Mouse (Mus musculus) lung, postnatal 0 days (tissue): ENCODE measurements at regions not wholly inside any gene's neighbourhood (a gene's known extent, or its start where the extent isn't known, plus 50 kb on each side); places are given as distances from the start of the nearest gene placed in this dataset.

Experiments
- ATAC-seq: fragments of 200-750 bp; cut with Nextera tagmentation; 2 replicates; pipeline ENCODE4 v1.8.0; 2017; ENCODE audit warnings: moderate library complexity
- DNase-seq: peaks from one replicate; pipeline ENCODE4 v3.0.0-alpha.2; 2016; ENCODE audit warnings: low spot score
- H3K27ac ChIP-seq: fragments of 300-500 bp; sonication (generic); 2 replicates; pipeline ENCODE4 v1.5.1; 2014; ENCODE audit warnings: antibody characterized with exemption, mild to moderate bottlenecking, low read length, mixed read lengths
- H3K27me3 ChIP-seq: fragments of 300-500 bp; sonication (generic); replicated peaks from 2 replicates; pipeline ENCODE4 v1.6.1; 2014; ENCODE audit warnings: low read length, mixed read lengths; ENCODE audit not compliant: insufficient read depth
- H3K36me3 ChIP-seq: fragments of 300-500 bp; sonication (generic); 2 replicates; pipeline ENCODE4 v1.6.1; 2014; ENCODE audit warnings: low read length, mixed read lengths; ENCODE audit not compliant: insufficient read depth
- H3K4me1 ChIP-seq: fragments of 300-500 bp; sonication (generic); 2 replicates; pipeline ENCODE4 v1.6.1; 2014; ENCODE audit warnings: antibody characterized with exemption, low read depth, low read length, mixed read lengths; ENCODE audit not compliant: insufficient read depth
- H3K4me2 ChIP-seq: fragments of 300-500 bp; sonication (generic); replicated peaks from 2 replicates; pipeline ENCODE4 v1.6.1; 2014; ENCODE audit warnings: low read depth, mild to moderate bottlenecking, low read length, moderate library complexity, mixed read lengths
- H3K4me3 ChIP-seq: fragments of 300-500 bp; sonication (generic); 2 replicates; pipeline ENCODE4 v1.5.1; 2014; ENCODE audit warnings: low read depth, low read length
- H3K9ac ChIP-seq: fragments of 300-500 bp; sonication (generic); replicated peaks from 2 replicates; pipeline ENCODE4 v1.6.1; 2014; ENCODE audit warnings: low read depth, mild to moderate bottlenecking
- H3K9me3 ChIP-seq: fragments of 300-500 bp; sonication (generic); 2 replicates; pipeline ENCODE4 v1.6.1; 2016; ENCODE audit warnings: low read length, mixed read lengths
- CTCF ChIP-seq: IDR thresholded peaks from 2 replicates; pipeline ENCODE4 v1.5.1; 2016; ENCODE audit warnings: antibody characterized with exemption, mild to moderate bottlenecking
- EP300 ChIP-seq: IDR thresholded peaks from 2 replicates; pipeline ENCODE4 v1.6.1; 2016; ENCODE audit warnings: antibody characterized with exemption, mild to moderate bottlenecking, control low read depth
- WGBS: fragments of 180-500 bp; shearing (Covaris S2); extraction: QIAGEN DNeasy Blood & Tissue Kit; methylation state at CpG from one replicate; pipeline ENCODE4 v1.1.7; 2014; 5-methylcytosine and 5-hydroxymethylcytosine counted together

DNA sequence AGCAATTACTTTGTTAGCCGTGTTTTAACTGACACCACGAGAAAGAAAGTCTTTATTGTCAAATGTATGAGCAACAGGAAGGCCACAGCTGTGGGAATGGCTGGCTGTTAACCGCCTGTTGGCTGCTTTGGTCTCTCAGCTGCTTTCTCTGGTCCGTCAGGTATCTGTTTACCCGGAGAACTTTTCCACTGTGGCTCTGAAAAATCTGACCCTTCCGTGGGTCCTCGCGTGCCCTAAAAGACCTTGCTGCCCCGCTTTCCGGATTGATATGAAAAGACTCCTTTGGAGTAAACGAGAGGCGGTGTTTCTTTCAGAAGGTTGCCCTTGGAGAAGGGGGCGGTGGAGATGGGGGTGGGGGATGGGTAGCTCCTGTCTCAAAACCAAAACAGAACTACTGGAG is 75.9 kb downstream of the Sox14 start:
- ATAC-seq (no peak), DNase-seq (no peak)
- Histone ChIP-seq H3K36me3 (no peaks in the 10 kb centered on the region), H3K27me3 (no peaks in the 10 kb centered on the region), H3K4me2 (peak overlapping the region; percentile 60), H3K4me1 (no peaks in the 10 kb centered on the region), H3K27ac (no peak overlapping the region), H3K4me3 (peak overlapping the region; percentile 33), H3K9me3 (no peaks in the 10 kb centered on the region), H3K9ac (no peak overlapping the region)
- TF ChIP-seq EP300 (no peak), CTCF (no peak)
- 3% methylated on average over 13 of the region's 13 CpGs for WGBS

DNA sequence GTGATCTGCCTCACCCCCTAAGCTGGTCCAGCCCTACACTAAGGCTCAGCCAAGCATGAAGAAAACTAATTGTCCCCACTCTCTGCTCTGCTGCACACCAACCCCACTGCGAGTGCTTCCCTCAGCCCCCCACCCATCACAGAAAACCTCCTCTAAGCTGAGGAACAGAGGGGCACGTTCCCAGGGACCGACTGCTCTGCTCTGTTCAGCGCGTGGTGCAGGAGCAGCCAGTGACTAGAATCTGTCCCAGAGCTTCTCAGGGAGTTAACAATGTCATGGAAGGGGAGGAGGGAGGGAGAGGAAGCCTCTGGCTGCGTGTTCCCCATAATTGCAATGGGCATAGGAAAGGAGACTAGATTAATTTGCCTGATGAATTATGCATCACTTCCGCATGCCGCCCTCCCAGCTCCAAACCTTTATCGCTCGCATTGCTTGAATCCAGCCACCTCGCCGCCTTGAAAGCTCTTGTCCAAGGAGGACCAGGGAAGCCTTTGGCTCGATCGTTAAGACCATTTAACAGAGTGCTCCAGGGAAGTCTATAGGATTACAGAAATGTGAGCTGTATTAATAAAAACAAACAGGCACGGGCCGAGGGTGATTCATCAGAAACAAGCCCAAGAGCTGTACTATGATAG is 76.5 kb downstream of the Sox14 start:
- Histone ChIP-seq H3K4me2 (peak overlapping the region; percentile 60), H3K4me1 (no peaks in the 10 kb centered on the region), H3K9ac (no peak overlapping the region), H3K9me3 (no peaks in the 10 kb centered on the region), H3K4me3 (peak overlapping the region; percentile 33), H3K36me3 (no peaks in the 10 kb centered on the region), H3K27me3 (no peaks in the 10 kb centered on the region), H3K27ac (no peak overlapping the region)
- TF ChIP-seq CTCF (no peak), EP300 (no peak)
- DNase-seq (peak; percentile 13), ATAC-seq (no peak)
- WGBS: 3% methylated on average over 16 of the region's 16 CpGs

DNA sequence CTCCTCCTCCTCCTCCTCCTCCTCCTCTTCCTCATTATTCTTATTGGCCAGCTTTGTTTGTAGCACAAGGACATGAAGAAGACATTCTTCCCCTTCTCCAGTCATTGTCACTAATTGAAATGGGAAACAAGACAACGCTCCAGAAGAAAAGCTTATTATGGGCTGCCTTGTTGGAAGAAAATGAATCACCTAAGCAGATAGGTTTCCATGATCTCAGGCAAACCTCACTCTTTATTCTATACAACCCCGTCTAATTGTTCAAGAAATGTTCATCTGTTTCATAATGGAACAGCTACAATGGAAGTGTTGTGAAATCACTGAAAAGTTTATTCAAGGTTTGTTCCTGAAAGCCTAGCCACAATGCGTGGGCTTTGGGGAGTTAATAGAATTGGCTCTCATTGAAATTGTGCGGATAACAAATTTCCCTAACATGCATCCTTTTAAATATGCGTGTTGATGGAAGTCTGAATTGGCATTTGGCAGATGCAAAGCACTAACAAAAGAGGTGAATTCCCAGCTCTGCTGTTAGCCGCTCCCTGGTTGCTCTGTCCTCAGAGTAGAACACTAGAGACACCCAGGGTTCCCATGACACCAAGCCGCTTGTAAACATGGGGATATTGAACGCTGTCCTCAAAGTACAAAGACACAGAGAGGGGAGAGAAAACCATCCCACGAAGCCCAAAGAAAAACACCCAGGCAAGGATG is 78.8 kb downstream of the Sox14 start:
- H3K4me3 ChIP-seq: no peak overlapping the region
- no peaks in the 10 kb centered on the region for H3K27me3 ChIP-seq
- no peaks in the 10 kb centered on the region for H3K36me3 ChIP-seq
- TF ChIP-seq EP300 (no peak), CTCF (no peak)
- DNase-seq (no peak), ATAC-seq (no peak)
- H3K9me3 ChIP-seq: no peaks in the 10 kb centered on the region
- no peak overlapping the region for H3K9ac ChIP-seq
- no peak overlapping the region for H3K4me2 ChIP-seq
- 58% methylated on average over 9 of the region's 9 CpGs for WGBS
- H3K27ac ChIP-seq: no peak overlapping the region
- no peaks in the 10 kb centered on the region for H3K4me1 ChIP-seq

DNA sequence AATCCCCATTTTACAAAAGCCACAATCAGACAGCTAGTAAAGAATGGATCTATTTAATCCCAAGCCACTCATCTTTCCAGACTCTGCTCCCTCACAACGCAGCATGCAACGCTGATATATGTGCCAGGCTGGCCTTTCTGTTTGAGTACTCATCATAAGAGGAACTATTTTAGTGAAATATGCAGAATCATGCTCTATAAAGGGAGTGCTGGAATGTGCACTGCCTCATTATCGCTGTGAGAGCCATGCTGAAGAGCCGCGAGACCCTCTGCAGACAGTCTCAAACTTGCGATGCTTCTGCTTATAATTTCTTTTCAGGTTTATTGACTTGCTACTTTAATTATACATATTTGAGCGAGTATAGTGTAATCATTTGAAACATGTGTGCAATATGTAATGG is 75.6 kb upstream of the Cldn18 start:
- Histone ChIP-seq H3K4me1 (no peaks in the 10 kb centered on the region), H3K4me3 (no peak overlapping the region), H3K4me2 (no peak overlapping the region), H3K9ac (no peak overlapping the region), H3K27me3 (no peaks in the 10 kb centered on the region), H3K9me3 (no peaks in the 10 kb centered on the region), H3K27ac (no peak overlapping the region), H3K36me3 (no peaks in the 10 kb centered on the region)
- ATAC-seq (no peak), DNase-seq (no peak)
- WGBS: 49% methylated on average over 7 of the region's 7 CpGs
- TF ChIP-seq CTCF: no peak
- TF ChIP-seq EP300: no peak

DNA sequence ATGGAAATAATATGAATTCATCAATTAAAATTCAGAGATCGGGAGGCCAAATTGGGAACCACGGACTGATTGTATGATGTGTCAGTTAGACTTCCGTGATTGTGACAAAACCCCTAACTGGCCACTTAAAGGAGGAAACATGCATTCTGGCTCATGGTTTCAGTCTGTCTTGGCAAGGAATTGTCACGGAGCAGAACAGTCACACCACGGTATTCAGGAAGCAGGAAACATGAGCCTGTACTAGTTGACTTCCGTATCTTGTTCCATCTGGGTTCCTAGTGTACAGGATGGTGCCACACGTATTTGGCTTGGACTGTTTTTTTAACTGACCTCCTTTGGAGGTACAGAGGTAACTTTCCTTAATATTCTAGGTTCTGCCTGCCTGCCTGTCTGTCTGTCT is 69.8 kb upstream of the Cldn18 start:
- Histone ChIP-seq H3K9ac (no peak overlapping the region), H3K36me3 (no peaks in the 10 kb centered on the region), H3K4me1 (no peaks in the 10 kb centered on the region), H3K9me3 (no peaks in the 10 kb centered on the region), H3K27ac (no peak overlapping the region), H3K27me3 (no peaks in the 10 kb centered on the region), H3K4me2 (no peak overlapping the region), H3K4me3 (no peak overlapping the region)
- ATAC-seq (no peak), DNase-seq (no peak)
- TF ChIP-seq CTCF (no peak), EP300 (no peak)
- 62% methylated on average over 7 of the region's 7 CpGs for WGBS

DNA sequence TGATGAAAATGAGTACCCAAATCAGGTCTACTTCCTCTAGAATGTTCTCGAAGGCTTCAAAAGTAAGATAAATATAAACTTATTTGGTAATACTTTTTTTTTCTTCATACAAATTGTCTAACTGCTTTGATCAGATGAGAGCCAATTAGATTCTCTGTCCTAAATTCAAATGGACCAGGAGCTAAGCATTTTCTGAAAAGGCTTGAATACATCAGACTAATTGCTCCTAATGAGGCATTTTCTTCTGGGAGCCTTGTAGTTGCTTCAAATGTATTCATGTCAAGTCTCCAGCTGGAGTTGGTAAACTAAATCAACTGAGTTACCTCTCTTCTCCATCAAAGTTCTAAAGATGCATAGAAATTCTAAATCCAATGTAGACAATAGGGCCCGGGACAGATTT is 66.1 kb upstream of the Cldn18 start:
- no peaks in the 10 kb centered on the region for H3K36me3 ChIP-seq
- DNase-seq: no peak
- H3K4me2 ChIP-seq: no peak overlapping the region
- H3K4me3 ChIP-seq: no peak overlapping the region
- no peak overlapping the region for H3K9ac ChIP-seq
- 79% methylated on average over 2 of the region's 2 CpGs for WGBS
- no peak for TF ChIP-seq CTCF
- no peak for TF ChIP-seq EP300
- no peak overlapping the region for H3K27ac ChIP-seq
- no peak for ATAC-seq
- no peaks in the 10 kb centered on the region for H3K4me1 ChIP-seq
- H3K27me3 ChIP-seq: no peaks in the 10 kb centered on the region
- no peaks in the 10 kb centered on the region for H3K9me3 ChIP-seq
